Mouse (Mus musculus) ES-Bruce4 (cell line): ENCODE measurements around the gene Hpse.

ENCODE experiments used
- CTCF ChIP-seq: IDR thresholded peaks from one replicate; pipeline ENCODE4 v1.8.1; 2011; ENCODE audit warnings: low read depth, low read length
- EP300 ChIP-seq: IDR thresholded peaks from 2 replicates; pipeline ENCODE4 v1.6.1; 2011; ENCODE audit warnings: low read depth, low read length; ENCODE audit not compliant: insufficient read depth
- POLR2A ChIP-seq: IDR thresholded peaks from one replicate; pipeline ENCODE4 v1.8.1; 2011; ENCODE audit warnings: low read length; ENCODE audit not compliant: insufficient read depth

GRCm38 (mm10) chr5:100706675-100707074 lies 12.8 kb downstream of the Hpse start:
- TF ChIP-seq EP300 (no peak), CTCF (no peak), POLR2A (no peak)
